Mouse (Mus musculus): ENCODE data around the gene Micu1. TPM values are rescaled to one million over a fixed set of nuclear protein-coding genes. Genes with fewer than 3 reads are reported as not detected.

Gene Micu1
- polyA plus RNA-seq, 1 experiment from 2014 or later: 44.6 TPM

DNA sequence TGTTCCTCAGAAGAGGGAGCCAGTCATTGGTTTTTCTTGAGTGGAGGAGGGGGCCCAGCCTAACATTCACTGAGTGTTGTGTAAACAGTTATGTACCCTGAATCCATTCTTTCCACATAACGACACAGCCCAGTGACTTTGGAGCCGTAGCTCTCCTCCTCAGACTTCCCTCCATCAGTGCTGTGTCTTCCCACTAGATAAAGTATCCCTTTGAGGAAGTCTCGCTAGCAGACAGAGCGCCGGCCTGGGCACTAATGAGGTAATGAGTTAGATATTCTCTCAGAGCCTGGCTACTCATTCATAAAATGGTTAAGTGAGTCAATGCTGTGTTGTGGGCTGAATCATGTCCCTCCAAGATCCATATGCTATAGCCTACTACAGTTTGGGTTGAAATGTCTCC, 89.6 kb downstream of the Micu1 start:
- H3K9ac ChIP-seq: no peak overlapping the region
- peaks cover 3% of the 10 kb centered on the region; the same call in 1 of the 2 replicates for H3K4me1 ChIP-seq (replicated peaks)
- H3K27ac ChIP-seq (ENCODE audit: poor library complexity, severe bottlenecking): no peak overlapping the region
- no peaks in the 10 kb centered on the region; the same call in 1 of the 2 replicates for H3K9me3 ChIP-seq (replicated peaks)
- H3K4me3 ChIP-seq: no peak overlapping the region
- ATAC-seq (ENCODE audit: insufficient number of reproducible peaks, low FRiP score): no peak
- H3K4me2 ChIP-seq: no peak overlapping the region
- peaks cover 30% of the 10 kb centered on the region for H3K36me3 ChIP-seq
- WGBS: 65% methylated on average over 5 of the region's 5 CpGs
- no peaks in the 10 kb centered on the region for H3K27me3 ChIP-seq (replicated peaks)

DNA sequence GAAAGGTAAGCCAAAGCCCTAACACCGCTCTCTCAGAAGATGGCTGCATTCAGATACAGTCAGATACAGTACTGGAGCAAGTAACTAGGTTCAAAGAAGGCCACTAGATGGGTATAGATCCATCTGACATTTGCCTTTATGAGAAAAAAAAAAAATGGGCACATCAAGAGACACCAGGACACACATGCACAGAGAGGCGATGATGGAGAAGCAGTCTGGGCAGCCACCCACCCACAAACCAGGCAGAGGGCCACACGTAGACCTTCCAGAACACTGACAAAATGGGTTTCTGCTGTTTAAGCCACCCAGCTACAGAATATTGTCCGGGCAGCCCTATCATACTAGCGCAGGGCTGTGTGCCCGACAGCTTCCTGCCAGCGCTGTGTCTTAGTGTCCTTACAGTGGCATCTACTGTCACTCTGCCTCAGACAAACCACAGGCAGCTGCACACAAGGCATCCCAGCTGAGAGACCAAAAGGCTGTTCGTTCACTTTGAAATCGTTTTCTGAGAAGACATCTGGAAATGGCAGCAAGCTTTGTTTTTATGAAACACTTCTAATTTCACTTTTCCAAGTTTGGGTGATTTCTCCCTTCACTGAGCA, 90.4 kb downstream of the Micu1 start:
- Histone ChIP-seq H3K4me3 (no peak overlapping the region), H3K27me3 (replicated peaks) (no peaks in the 10 kb centered on the region), H3K9ac (no peak overlapping the region), H3K9me3 (replicated peaks) (no peaks in the 10 kb centered on the region; the same call in 1 of the 2 replicates), H3K4me1 (replicated peaks) (peaks cover 3% of the 10 kb centered on the region; the same call in 1 of the 2 replicates), H3K4me2 (no peak overlapping the region), H3K27ac (ENCODE audit: poor library complexity, severe bottlenecking) (no peak overlapping the region), H3K36me3 (peaks cover 30% of the 10 kb centered on the region)
- no peak for ATAC-seq (ENCODE audit: insufficient number of reproducible peaks, low FRiP score)
- WGBS: 86% methylated on average over 9 of the region's 9 CpGs

DNA sequence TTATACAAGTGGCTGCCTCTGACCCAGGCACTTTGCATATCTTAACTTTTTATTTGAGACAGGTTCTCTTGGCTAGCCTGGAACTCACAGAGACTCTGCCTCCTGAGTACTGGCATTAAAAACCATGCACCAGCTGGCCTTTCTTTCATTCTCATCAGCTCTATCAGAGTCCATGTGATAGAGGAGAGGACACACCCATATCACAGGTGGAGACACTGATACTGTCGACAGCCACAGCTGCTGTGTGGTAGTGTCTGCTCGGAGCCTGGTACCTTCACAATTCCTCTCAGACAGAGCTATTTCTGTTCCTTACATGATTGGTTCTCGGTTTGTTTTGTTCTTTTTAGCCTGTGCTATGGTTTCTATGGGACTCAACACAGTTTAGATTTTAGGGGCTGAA, 91.2 kb downstream of the Micu1 start:
- Histone ChIP-seq H3K27me3 (replicated peaks) (no peaks in the 10 kb centered on the region), H3K9ac (no peak overlapping the region), H3K4me3 (no peak overlapping the region), H3K36me3 (peaks cover 26% of the 10 kb centered on the region), H3K4me2 (no peak overlapping the region), H3K9me3 (replicated peaks) (no peaks in the 10 kb centered on the region; the same call in 1 of the 2 replicates), H3K4me1 (replicated peaks) (peaks cover 4% of the 10 kb centered on the region), H3K27ac (ENCODE audit: poor library complexity, severe bottlenecking) (no peak overlapping the region)
- WGBS: 34% methylated on average over 3 of the region's 3 CpGs
- no peak for ATAC-seq (ENCODE audit: insufficient number of reproducible peaks, low FRiP score)

DNA sequence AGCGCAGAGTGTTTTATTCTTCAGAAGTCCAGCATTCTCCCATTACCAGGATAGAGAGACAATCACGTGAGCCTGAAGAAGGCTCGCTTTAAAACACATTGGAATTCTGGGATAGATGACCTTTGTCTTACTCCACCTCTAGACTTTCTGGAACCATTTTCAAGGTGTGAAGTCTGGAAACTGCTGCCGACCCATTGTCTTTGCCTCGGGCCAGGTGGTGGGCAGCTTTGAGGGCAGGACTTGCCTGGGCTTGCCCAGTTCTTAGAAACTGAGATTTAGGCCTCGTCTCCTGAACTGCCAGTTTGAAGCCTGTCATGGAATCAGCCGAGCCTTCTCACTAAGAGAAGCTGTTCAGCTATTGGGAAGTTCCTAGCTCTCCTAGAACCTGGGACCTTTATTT, 92.8 kb downstream of the Micu1 start:
- Histone ChIP-seq H3K9ac (no peak overlapping the region), H3K4me2 (no peak overlapping the region), H3K4me1 (replicated peaks) (peaks cover 21% of the 10 kb centered on the region), H3K27me3 (replicated peaks) (no peaks in the 10 kb centered on the region), H3K9me3 (replicated peaks) (no peaks in the 10 kb centered on the region; the same call in 1 of the 2 replicates), H3K4me3 (no peak overlapping the region), H3K36me3 (peaks cover 16% of the 10 kb centered on the region), H3K27ac (ENCODE audit: poor library complexity, severe bottlenecking) (no peak overlapping the region)
- WGBS: 88% methylated on average over 7 of the region's 7 CpGs
- ATAC-seq (ENCODE audit: insufficient number of reproducible peaks, low FRiP score): no peak

DNA sequence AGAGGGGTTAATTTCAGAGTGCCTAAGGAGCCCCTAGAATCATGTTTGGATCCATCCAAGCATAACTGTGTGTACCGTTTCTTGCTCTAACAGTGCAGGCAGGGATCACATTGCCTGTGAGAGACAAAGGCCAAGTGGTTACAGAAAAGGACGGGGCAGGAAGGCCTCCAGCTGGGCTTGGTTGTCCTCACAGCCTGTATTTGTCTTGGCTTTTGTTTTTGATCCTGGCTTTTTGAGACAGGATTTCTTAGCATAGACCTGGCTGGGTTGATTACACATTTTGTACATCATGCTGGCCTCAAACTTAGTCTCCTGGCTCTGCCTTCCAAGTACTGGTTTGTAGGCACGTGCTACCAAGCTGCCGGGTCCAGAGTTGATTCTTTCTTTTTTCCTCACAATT, 93.6 kb downstream of the Micu1 start:
- H3K36me3 ChIP-seq: peaks cover 9% of the 10 kb centered on the region; the same call in 1 of the 2 replicates
- no peak for ATAC-seq (ENCODE audit: insufficient number of reproducible peaks, low FRiP score)
- no peaks in the 10 kb centered on the region; the same call in 1 of the 2 replicates for H3K9me3 ChIP-seq (replicated peaks)
- H3K4me2 ChIP-seq: no peak overlapping the region
- H3K4me1 ChIP-seq (replicated peaks): peaks cover 29% of the 10 kb centered on the region
- 83% methylated on average over 4 of the region's 4 CpGs for WGBS
- H3K9ac ChIP-seq: no peak overlapping the region
- H3K27me3 ChIP-seq (replicated peaks): no peaks in the 10 kb centered on the region
- H3K27ac ChIP-seq (ENCODE audit: poor library complexity, severe bottlenecking): no peak overlapping the region
- H3K4me3 ChIP-seq: no peak overlapping the region

DNA sequence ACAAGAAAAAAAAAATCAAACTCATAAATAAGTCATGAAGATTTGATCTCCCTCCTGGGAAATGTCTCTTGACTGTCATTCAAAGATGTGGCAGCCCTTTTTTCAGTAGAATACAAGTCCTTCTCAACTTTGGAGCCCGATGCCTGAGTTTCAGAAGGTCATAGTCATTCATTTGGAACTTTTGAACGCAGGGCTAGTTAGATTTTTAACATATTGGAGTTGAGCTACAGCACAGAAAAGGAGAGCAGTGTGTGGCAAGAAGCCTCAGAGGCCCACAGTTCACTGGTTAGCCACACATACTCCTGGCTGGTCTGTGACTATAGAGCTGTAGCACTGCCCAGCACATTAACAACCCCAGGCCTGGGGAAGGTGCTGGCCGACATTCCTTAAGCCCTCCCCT, 96.1 kb downstream of the Micu1 start:
- Histone ChIP-seq H3K36me3 (no peaks in the 10 kb centered on the region; the same call in 1 of the 2 replicates), H3K9me3 (replicated peaks) (no peaks in the 10 kb centered on the region; the same call in 1 of the 2 replicates), H3K27ac (ENCODE audit: poor library complexity, severe bottlenecking) (no peak overlapping the region), H3K27me3 (replicated peaks) (no peaks in the 10 kb centered on the region), H3K4me1 (replicated peaks) (peaks cover 38% of the 10 kb centered on the region), H3K4me3 (no peak overlapping the region), H3K9ac (no peak overlapping the region), H3K4me2 (no peak overlapping the region)
- WGBS: 81% methylated on average over 3 of the region's 3 CpGs
- no peak for ATAC-seq (ENCODE audit: insufficient number of reproducible peaks, low FRiP score)

DNA sequence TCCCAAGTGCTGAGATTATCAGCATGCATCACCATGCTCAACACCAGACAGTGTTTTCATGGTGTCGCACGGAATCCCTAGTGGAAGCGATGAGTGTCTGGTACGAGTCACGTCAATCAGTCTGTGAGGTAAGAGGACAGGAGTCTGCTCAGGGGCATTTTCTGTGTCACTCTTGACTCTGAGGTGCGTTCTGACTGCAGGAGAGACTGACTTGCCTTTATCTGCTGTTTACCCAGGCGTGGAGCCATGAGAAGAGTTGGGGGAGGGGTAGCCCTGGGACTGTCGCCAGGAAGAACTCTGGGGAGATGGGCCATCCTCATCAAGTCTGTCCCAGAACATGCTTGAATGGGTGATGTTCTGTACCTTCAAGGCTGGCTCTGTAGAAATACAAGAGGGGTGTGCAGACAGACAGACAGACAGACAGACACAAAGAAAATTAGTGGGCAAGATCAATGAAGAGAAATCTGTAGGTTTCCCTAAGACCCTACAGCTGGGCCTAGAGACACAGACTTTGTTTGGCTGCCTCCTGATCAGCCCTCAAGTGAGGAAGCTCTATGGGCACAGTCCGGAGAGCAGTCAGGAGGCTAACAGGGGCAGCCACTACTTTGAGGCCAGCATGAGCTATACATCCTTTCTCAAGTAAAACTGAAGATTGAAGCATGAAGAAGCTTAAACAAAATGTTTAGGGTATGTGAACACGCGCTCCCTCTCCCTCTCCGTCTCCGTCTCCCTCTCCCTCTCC, 97.2 kb downstream of the Micu1 start:
- H3K4me3 ChIP-seq: no peak overlapping the region

DNA sequence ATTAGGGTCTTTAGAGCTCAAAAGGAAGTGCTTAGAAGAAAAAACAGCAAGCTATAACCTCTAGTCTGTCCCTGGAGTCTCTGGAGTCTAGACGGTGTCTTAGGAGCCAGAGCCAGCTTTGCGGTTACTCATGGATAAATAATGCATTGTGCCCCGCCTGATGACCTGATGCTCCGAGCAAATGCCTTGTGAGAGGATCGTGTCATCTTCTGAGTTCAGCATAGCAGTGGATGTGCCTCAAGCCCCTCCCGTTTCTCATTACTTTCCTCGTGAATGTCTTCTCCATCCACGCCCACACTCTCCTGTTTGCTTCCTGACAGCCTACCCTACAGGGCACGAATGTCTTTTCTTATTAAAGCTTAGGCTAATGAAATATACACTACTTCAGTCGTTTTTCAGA, 97.9 kb downstream of the Micu1 start:
- no peak overlapping the region for H3K9ac ChIP-seq
- H3K27ac ChIP-seq (ENCODE audit: poor library complexity, severe bottlenecking): no peak overlapping the region
- peaks cover 4% of the 10 kb centered on the region for H3K9me3 ChIP-seq (replicated peaks)
- H3K4me3 ChIP-seq: no peak overlapping the region
- no peak for ATAC-seq (ENCODE audit: insufficient number of reproducible peaks, low FRiP score)
- H3K4me2 ChIP-seq: no peak overlapping the region
- H3K36me3 ChIP-seq: peaks cover 4% of the 10 kb centered on the region
- peaks cover 35% of the 10 kb centered on the region for H3K4me1 ChIP-seq (replicated peaks)
- H3K27me3 ChIP-seq (replicated peaks): no peaks in the 10 kb centered on the region
- WGBS: 43% methylated on average over 10 of the region's 10 CpGs

More for the DNA sequence above, 97.2 kb downstream of the Micu1 start:
- peak; percentile 75; the same call in 1 of the 2 replicates for ATAC-seq (ENCODE audit: insufficient number of reproducible peaks, low FRiP score)
- Histone ChIP-seq H3K27me3 (replicated peaks) (no peaks in the 10 kb centered on the region), H3K36me3 (no peaks in the 10 kb centered on the region; the same call in 1 of the 2 replicates), H3K9ac (no peak overlapping the region; the same call in 1 of the 2 replicates), H3K4me1 (replicated peaks) (peaks cover 35% of the 10 kb centered on the region), H3K4me2 (no peak overlapping the region), H3K27ac (ENCODE audit: poor library complexity, severe bottlenecking) (no peak overlapping the region), H3K9me3 (replicated peaks) (no peaks in the 10 kb centered on the region; the same call in 1 of the 2 replicates)
- 35% methylated on average over 13 of the region's 13 CpGs for WGBS

DNA sequence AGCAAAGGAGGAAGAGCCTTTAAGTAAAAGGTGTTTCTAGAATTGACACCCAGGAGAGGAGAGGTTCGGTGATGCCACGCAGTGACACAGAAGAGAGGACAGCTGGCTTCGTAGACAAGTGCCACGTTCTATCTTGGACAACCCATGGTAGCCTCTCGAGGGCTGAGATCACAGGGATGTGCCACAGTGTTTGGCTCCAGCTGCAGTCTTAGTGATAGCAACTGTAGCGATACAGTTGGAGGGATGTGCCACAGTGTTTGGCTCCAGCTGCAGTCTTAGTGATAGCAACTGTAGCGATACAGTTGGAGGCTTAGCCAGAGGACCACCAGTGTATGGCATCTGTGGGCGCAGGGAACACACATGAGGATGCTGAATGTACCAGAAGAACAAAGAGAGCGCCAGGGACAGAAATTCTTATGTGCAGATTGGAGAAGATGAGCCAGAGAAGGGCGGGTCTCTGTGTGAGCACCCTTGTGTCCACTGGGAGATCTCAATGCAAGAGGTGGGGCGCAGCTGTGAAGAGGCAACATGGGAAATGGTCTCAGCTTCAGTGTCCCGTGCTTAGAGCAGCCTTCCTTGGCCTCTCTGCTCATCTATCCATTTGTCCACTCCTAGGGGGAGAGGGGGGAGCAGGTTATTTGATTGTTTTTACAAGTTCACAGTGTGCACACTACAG, 98.7 kb downstream of the Micu1 start:
- H3K27ac ChIP-seq (ENCODE audit: poor library complexity, severe bottlenecking): no peak overlapping the region
- peaks cover 35% of the 10 kb centered on the region for H3K4me1 ChIP-seq (replicated peaks)
- H3K36me3 ChIP-seq: peaks cover 10% of the 10 kb centered on the region
- H3K9me3 ChIP-seq (replicated peaks): peaks cover 7% of the 10 kb centered on the region
- no peak overlapping the region for H3K4me3 ChIP-seq
- H3K4me2 ChIP-seq: no peak overlapping the region
- ATAC-seq (ENCODE audit: insufficient number of reproducible peaks, low FRiP score): no peak
- H3K27me3 ChIP-seq (replicated peaks): no peaks in the 10 kb centered on the region
- H3K9ac ChIP-seq: no peak overlapping the region
- 67% methylated on average over 12 of the region's 12 CpGs for WGBS

DNA sequence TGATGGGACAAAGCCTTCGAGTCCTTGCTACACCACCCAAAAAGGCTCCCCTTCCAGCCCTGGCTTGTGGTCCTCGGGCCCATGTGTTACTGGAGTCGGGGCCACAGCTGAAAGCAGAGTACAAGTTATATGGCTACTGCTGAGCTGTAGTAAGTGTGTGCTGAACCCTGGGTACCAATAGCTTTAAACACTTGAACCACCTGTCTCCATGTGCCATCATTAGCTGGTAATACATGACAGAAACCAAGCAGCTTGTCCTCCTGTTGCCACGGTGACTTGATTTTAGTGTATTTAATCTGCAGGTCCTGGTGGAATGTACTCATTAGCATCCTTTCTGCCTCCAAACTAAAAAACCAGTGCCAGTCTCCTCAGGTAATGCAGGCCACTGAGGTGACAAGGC, 106.4 kb downstream of the Micu1 start:
- ATAC-seq (ENCODE audit: insufficient number of reproducible peaks, low FRiP score): no peak

DNA sequence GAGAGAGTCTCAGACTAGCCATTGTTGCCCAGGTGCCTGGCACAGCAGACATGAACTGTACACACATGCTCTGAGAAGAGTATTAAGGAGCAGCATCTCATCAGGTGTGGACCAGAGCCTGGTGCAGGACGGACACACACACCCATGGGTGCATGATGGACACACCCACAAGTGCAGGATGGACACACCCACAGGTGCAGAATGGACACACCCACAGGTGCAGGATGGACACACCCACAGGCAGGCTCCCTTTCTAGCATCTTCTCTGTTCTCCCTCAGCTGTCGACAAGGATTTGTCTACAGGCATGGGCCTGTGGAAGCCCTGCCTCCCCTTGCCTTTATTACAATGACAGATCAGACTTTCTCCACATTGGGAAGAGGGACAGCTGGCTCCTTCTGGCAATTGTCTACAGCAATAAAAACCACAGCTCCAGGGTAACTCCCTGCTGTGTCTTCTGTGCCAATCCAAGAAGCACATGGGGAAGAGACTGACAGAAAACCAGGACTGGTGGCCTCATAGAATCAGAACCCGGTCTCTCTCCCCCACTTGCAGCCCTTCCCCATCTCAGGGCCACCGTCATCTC, 107.8 kb downstream of the Micu1 start:
- Histone ChIP-seq H3K27me3 (replicated peaks) (no peaks in the 10 kb centered on the region), H3K36me3 (peaks cover 6% of the 10 kb centered on the region), H3K4me1 (replicated peaks) (peaks cover 23% of the 10 kb centered on the region), H3K9me3 (replicated peaks) (peaks cover 4% of the 10 kb centered on the region; the same call in 1 of the 2 replicates), H3K9ac (no peak overlapping the region), H3K27ac (ENCODE audit: poor library complexity, severe bottlenecking) (no peak overlapping the region), H3K4me2 (no peak overlapping the region), H3K4me3 (no peak overlapping the region)
- ATAC-seq (ENCODE audit: insufficient number of reproducible peaks, low FRiP score): no peak
- WGBS: 75% methylated on average over 4 of the region's 4 CpGs

More for the DNA sequence above, 106.4 kb downstream of the Micu1 start:
- Histone ChIP-seq H3K4me1 (replicated peaks) (peaks cover 15% of the 10 kb centered on the region), H3K36me3 (peaks cover 10% of the 10 kb centered on the region), H3K4me2 (no peak overlapping the region), H3K27me3 (replicated peaks) (no peaks in the 10 kb centered on the region), H3K9ac (no peak overlapping the region), H3K9me3 (replicated peaks) (peaks cover 7% of the 10 kb centered on the region; the same call in 1 of the 2 replicates), H3K27ac (ENCODE audit: poor library complexity, severe bottlenecking) (no peak overlapping the region), H3K4me3 (no peak overlapping the region)
- WGBS: 82% methylated on average over 4 of the region's 4 CpGs
